Mouse (Mus musculus) urinary bladder, postnatal 4 days (tissue): ENCODE results near the gene Slc41a2.
A peak's percentile ranks its signal among the peaks of the same experiment; 100 is the strongest.

ENCODE experiments used
- DNase-seq, 2 experiments: peaks; one replicate each; pipeline ENCODE4 v3.0.0; 2021 to 2022; ENCODE audit warnings: low spot score in 2 of 2

Slc41a2 gene

DNA sequence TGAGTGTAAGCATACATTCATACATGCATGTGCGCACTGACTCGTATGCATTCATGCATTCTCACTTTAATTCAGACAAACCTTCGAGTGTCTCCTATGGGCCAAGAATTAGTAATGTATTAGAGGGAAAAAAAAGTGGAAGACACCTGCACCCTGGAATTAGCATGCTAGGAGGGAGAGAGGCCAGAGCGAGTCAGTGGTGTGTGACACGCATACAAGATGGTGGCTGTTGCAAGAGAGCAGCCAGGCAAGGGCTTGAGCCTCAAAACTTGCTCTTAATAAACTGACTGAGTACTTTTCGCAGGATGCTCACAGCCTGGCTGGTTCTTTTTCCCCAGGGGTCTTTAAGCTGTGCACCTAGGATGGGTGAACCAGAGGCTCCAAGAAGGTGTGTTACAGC, 152.6 kb downstream of the Slc41a2 start:
- no peak for DNase-seq

GRCm38 (mm10) chr10:83184480-83185069, 153.1 kb downstream of the Slc41a2 start:
- DNase-seq, result no peak

GRCm38 (mm10) chr10:83183634-83184479, 153.8 kb downstream of the Slc41a2 start:
- DNase-seq, result no peak

DNA sequence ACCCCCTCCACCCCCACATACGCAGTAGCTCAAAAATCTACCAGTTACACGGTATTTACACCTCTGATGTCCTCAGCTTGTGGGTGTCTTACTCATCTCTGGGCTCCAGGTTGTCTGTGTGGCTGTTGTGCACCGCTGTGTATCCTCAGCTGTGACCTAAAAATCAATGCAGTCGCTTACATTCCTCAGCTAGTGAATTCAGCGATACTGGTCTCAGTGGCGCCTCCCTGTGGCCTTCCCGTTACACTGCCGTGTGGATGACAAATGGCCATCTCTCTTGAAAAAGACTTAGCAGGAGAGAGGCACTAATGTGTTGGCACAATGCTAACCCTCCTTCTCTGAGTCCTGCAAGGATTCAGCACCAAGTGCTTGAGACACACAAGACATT, 155.1 kb downstream of the Slc41a2 start:
- DNase-seq, result peak; percentile 40 to 81

DNA sequence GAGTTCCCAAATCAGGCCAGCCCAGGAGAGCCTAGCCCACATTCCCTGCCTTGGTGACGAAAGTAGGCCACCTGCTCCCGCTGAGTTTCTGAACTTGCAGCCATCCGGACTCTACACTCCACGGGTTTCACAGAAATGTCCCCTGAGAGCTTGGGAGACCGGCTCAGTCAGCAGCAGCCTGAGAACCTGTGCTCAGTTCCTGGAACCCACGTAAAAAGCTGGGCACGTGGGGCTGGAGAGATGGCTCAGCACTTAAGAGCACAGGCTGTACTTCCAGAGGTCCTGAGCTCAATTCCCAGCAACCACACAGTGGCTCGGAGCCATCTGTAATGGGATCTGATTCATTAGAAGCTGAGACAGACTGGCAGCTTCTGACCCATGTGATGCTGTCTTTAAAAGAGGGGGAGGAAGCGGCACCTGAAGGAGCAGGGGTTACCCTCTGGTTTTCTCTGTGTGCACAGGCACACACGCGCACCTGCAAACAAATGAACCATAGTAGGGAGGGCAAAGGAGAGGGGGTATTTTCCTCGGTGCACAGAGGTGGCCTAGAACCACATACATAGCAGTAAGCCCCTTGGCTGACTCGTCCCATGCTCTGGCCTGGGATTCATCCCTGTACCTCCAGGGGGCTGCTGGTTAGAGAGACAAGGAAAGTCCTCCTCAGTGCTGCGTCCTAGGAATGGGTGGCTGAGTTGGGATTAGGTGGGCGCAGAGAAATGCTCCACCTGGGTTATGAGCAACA, 155.7 kb downstream of the Slc41a2 start:
- DNase-seq, result no peak
